Mouse (Mus musculus) testis, adult 2 months (tissue): Measurements from ENCODE around the gene Klhl42. TPM values are rescaled to one million over a fixed set of nuclear protein-coding genes. Genes with fewer than 3 reads are reported as not detected.

Experiments
- H3K27ac ChIP-seq: fragments of 200-500 bp; 2 replicates; pipeline ENCODE4 v1.5.1; 2012; ENCODE audit warnings: low read depth, low read length; ENCODE audit not compliant: control insufficient read depth, insufficient read depth
- H3K27me3 ChIP-seq: fragments of 200-500 bp; 2 replicates; pipeline ENCODE4 v1.6.1; 2012; ENCODE audit warnings: mild to moderate bottlenecking, low read length, moderate library complexity; ENCODE audit not compliant: control insufficient read depth, insufficient read depth
- H3K36me3 ChIP-seq: fragments of 200-500 bp; 2 replicates; pipeline ENCODE4 v1.6.1; 2012; ENCODE audit warnings: mild to moderate bottlenecking, low read length; ENCODE audit not compliant: control insufficient read depth, insufficient read depth
- H3K4me1 ChIP-seq: fragments of 200-500 bp; 2 replicates; pipeline ENCODE4 v1.6.1; 2012; ENCODE audit warnings: low read length; ENCODE audit not compliant: control insufficient read depth, insufficient read depth
- H3K4me3 ChIP-seq: fragments of 200-500 bp; 2 replicates; pipeline ENCODE4 v1.5.1; 2012; ENCODE audit warnings: low read depth, mild to moderate bottlenecking, low read length, moderate library complexity, mixed read lengths; ENCODE audit not compliant: control insufficient read depth
- CTCF ChIP-seq: fragments of 200-500 bp; IDR thresholded peaks from 2 replicates; pipeline ENCODE4 v1.5.1; 2012; ENCODE audit warnings: low read depth, mild to moderate bottlenecking, inconsistent platforms, low read length, moderate library complexity; ENCODE audit not compliant: control insufficient read depth, insufficient read depth, insufficient replicate concordance
- POLR2A ChIP-seq: fragments of 200-500 bp; IDR thresholded peaks from 2 replicates; pipeline ENCODE4 v1.6.1; 2012; ENCODE audit warnings: low read depth, mild to moderate bottlenecking, inconsistent platforms, low read length, moderate library complexity; ENCODE audit not compliant: control insufficient read depth
- polyA plus RNA-seq: library from polyadenylated mRNA; depleted of rRNA; stranded (reverse); fragments of >200 nt; gene quantifications from 2 replicates; pipeline ENCODE4 v1.2.3, GENCODE M21; 2012

The Klhl42 gene
- polyA plus RNA-seq, 1 experiment = 2.8 TPM

- no peaks in the 10 kb centered on the region for H3K36me3 ChIP-seq
Observed at GRCm38 (mm10) chr6:147127239-147127638, 36.1 kb downstream of the Klhl42 start.

GRCm38 (mm10) chr6:147138260-147138659 lies 47.1 kb downstream of the Klhl42 start:
- TF ChIP-seq CTCF = no peak
- TF ChIP-seq POLR2A = no peak
- no peak overlapping the region for H3K27ac ChIP-seq
- no peaks in the 10 kb centered on the region for H3K27me3 ChIP-seq
- no peaks in the 10 kb centered on the region for H3K4me1 ChIP-seq
- H3K36me3 ChIP-seq = no peaks in the 10 kb centered on the region
- H3K4me3 ChIP-seq = no peak overlapping the region

More at GRCm38 (mm10) chr6:147127239-147127638, 36.1 kb downstream of the Klhl42 start:
- Histone ChIP-seq H3K27ac (no peak overlapping the region), H3K4me3 (peak overlapping the region; percentile 68), H3K4me1 (peaks cover 3% of the 10 kb centered on the region; the same call in 1 of the 2 replicates), H3K27me3 (no peaks in the 10 kb centered on the region)
- TF ChIP-seq POLR2A (peak; percentile 27; the same call in 1 of the 2 replicates), CTCF (no peak)

GRCm38 (mm10) chr6:147140600-147141154 lies 49.5 kb downstream of the Klhl42 start:
- Histone ChIP-seq H3K27me3 (no peaks in the 10 kb centered on the region), H3K4me3 (no peak overlapping the region), H3K4me1 (no peaks in the 10 kb centered on the region), H3K36me3 (no peaks in the 10 kb centered on the region), H3K27ac (no peak overlapping the region)
- no peak for TF ChIP-seq POLR2A
- no peak for TF ChIP-seq CTCF

GRCm38 (mm10) chr6:147144664-147145063 lies 53.5 kb downstream of the Klhl42 start:
- Histone ChIP-seq H3K4me1 (no peaks in the 10 kb centered on the region), H3K27me3 (no peaks in the 10 kb centered on the region), H3K27ac (no peak overlapping the region), H3K36me3 (no peaks in the 10 kb centered on the region), H3K4me3 (no peak overlapping the region)
- TF ChIP-seq CTCF (no peak), POLR2A (no peak)

GRCm38 (mm10) chr6:147145277-147145676 lies 54.1 kb downstream of the Klhl42 start:
- TF ChIP-seq POLR2A (no peak), CTCF (no peak)
- Histone ChIP-seq H3K4me3 (no peak overlapping the region), H3K4me1 (no peaks in the 10 kb centered on the region), H3K27me3 (no peaks in the 10 kb centered on the region), H3K27ac (no peak overlapping the region), H3K36me3 (no peaks in the 10 kb centered on the region)

GRCm38 (mm10) chr6:147145753-147146152 lies 54.6 kb downstream of the Klhl42 start:
- no peaks in the 10 kb centered on the region for H3K27me3 ChIP-seq
- no peak overlapping the region for H3K27ac ChIP-seq
- TF ChIP-seq CTCF (no peak), POLR2A (no peak)

GRCm38 (mm10) chr6:147151069-147151468 lies 59.9 kb downstream of the Klhl42 start:
- H3K27ac ChIP-seq = no peak overlapping the region
- no peaks in the 10 kb centered on the region for H3K27me3 ChIP-seq
- H3K36me3 ChIP-seq = no peaks in the 10 kb centered on the region
- H3K4me3 ChIP-seq = no peak overlapping the region
- TF ChIP-seq CTCF = no peak
- TF ChIP-seq POLR2A = no peak
- no peaks in the 10 kb centered on the region for H3K4me1 ChIP-seq

More at GRCm38 (mm10) chr6:147145753-147146152, 54.6 kb downstream of the Klhl42 start:
- H3K4me3 ChIP-seq = no peak overlapping the region
- no peaks in the 10 kb centered on the region for H3K36me3 ChIP-seq
- H3K4me1 ChIP-seq = no peaks in the 10 kb centered on the region
